Mouse (Mus musculus): ENCODE data around the gene Enox1. TPM values are rescaled to one million over a fixed set of nuclear protein-coding genes. Genes with fewer than 3 reads are reported as not detected.

Enox1 gene
- total and polyA plus RNA-seq, 3 experiments, result not detected

- TF ChIP-seq KAT2A (IDR thresholded peaks at IDR 0.05; ENCODE audit: insufficient replicate concordance, low read length), result no peak
- TF ChIP-seq SIN3A (IDR thresholded peaks at IDR 0.05; ENCODE audit: low read length), result no peak
- TF ChIP-seq RAD21 (IDR thresholded peaks at IDR 0.05; ENCODE audit: low read depth, low read length), result no peak
- no peak for TF ChIP-seq PAX5 (IDR thresholded peaks at IDR 0.05; ENCODE audit: low read length)
- TF ChIP-seq GABPA (IDR thresholded peaks at IDR 0.05; ENCODE audit: insufficient replicate concordance, low read depth, low read length), result no peak
- TF ChIP-seq JUND (conservative IDR thresholded peaks at IDR 0.05; ENCODE audit: low read depth, low read length), result no peak
- TF ChIP-seq HCFC1 (IDR thresholded peaks at IDR 0.05; ENCODE audit: low read depth, low read length), result no peak
- no peak for TF ChIP-seq MAZ (IDR thresholded peaks at IDR 0.05; ENCODE audit: low read depth, low read length)
- TF ChIP-seq NELFE (IDR thresholded peaks at IDR 0.05; ENCODE audit: low read depth, low read length), result no peak
- TF ChIP-seq MEF2A (IDR thresholded peaks at IDR 0.05; ENCODE audit: borderline replicate concordance, low read depth, low read length), result no peak
- TF ChIP-seq E2F4 (IDR thresholded peaks at IDR 0.05; ENCODE audit: insufficient replicate concordance, low read depth, low read length), result no peak
- no peak overlapping the region for H3K27ac ChIP-seq (ENCODE audit: insufficient read depth, low read depth)
- no peaks in the 10 kb centered on the region for H3K4me1 ChIP-seq (ENCODE audit: control insufficient read depth in 1 of 2, insufficient read depth in 2 of 2)
- no peak overlapping the region for H3K4me2 ChIP-seq (ENCODE audit: insufficient read depth, low read depth, poor library complexity, severe bottlenecking)
- peaks cover 55% of the 10 kb centered on the region for H3K9me3 ChIP-seq (replicated peaks; ENCODE audit: low read length)
- dilution Hi-C loops (cut with MboI; ENCODE audit: extremely low pct_ligation_motif_present, extremely low pct_unique_long_range_greater_than_20kb, low sequenced_read_pairs) (no loop called here), in situ Hi-C loops (cut with MboI; ENCODE audit: low pct_ligation_motif_present, low pct_unique_long_range_greater_than_20kb, low sequenced_read_pairs) (no loop called here)
- DNase-seq (ENCODE audit: extremely low read depth), result no peak
- H3K79me2 ChIP-seq (replicated peaks; ENCODE audit: control insufficient read depth, extremely low read depth, insufficient read depth, poor library complexity, severe bottlenecking), result no peaks in the 10 kb centered on the region
- no peaks in the 10 kb centered on the region for H3K27me3 ChIP-seq (replicated peaks)
- H3K36me3 ChIP-seq (replicated peaks in 1 of 2; ENCODE audit: control insufficient read depth in 1 of 2, insufficient read depth in 1 of 2, low read length in 1 of 2), result no peaks in the 10 kb centered on the region
- H3K9ac ChIP-seq (ENCODE audit: insufficient read depth, low read depth), result no peak overlapping the region
- no peak overlapping the region for H3K4me3 ChIP-seq (replicated peaks in 1 of 3; ENCODE audit: low read depth in 2 of 3, low read length in 2 of 3, poor library complexity in 1 of 3)
Observed at GRCm38 (mm10) chr14:77197414-77197915, 40.9 kb downstream of the Enox1 start.

- dilution Hi-C loops (cut with MboI; ENCODE audit: extremely low pct_ligation_motif_present, extremely low pct_unique_long_range_greater_than_20kb, low sequenced_read_pairs), result no loop called here
- H3K9me3 ChIP-seq (replicated peaks; ENCODE audit: low read length), result peaks cover 46% of the 10 kb centered on the region
Observed at GRCm38 (mm10) chr14:77210889-77211288, 54.3 kb downstream of the Enox1 start.

More at GRCm38 (mm10) chr14:77210889-77211288, 54.3 kb downstream of the Enox1 start:
- Histone ChIP-seq H3K27me3 (replicated peaks) (no peaks in the 10 kb centered on the region), H3K27ac (ENCODE audit: insufficient read depth, low read depth) (no peak overlapping the region), H3K4me1 (ENCODE audit: control insufficient read depth in 1 of 2, insufficient read depth in 2 of 2) (no peaks in the 10 kb centered on the region), H3K4me3 (replicated peaks in 1 of 3; ENCODE audit: low read depth in 2 of 3, low read length in 2 of 3, poor library complexity in 1 of 3) (no peak overlapping the region), H3K79me2 (replicated peaks; ENCODE audit: control insufficient read depth, extremely low read depth, insufficient read depth, poor library complexity, severe bottlenecking) (no peaks in the 10 kb centered on the region), H3K4me2 (ENCODE audit: insufficient read depth, low read depth, poor library complexity, severe bottlenecking) (no peak overlapping the region), H3K36me3 (replicated peaks in 1 of 2; ENCODE audit: control insufficient read depth in 1 of 2, insufficient read depth in 1 of 2, low read length in 1 of 2) (no peaks in the 10 kb centered on the region), H3K9ac (ENCODE audit: insufficient read depth, low read depth) (no peak overlapping the region)
- TF ChIP-seq CTCF (conservative IDR thresholded peaks at IDR 0.05 in 1 of 2, IDR thresholded peaks at IDR 0.05 in 1 of 2; ENCODE audit: low read depth in 2 of 2, low read length in 2 of 2) (no peak), BHLHE40 (IDR thresholded peaks at IDR 0.05; ENCODE audit: low read depth, low read length) (no peak), RAD21 (IDR thresholded peaks at IDR 0.05; ENCODE audit: low read depth, low read length) (no peak), MAX (IDR thresholded peaks at IDR 0.05; ENCODE audit: low read length) (no peak), MAZ (IDR thresholded peaks at IDR 0.05; ENCODE audit: low read depth, low read length) (no peak), HCFC1 (IDR thresholded peaks at IDR 0.05; ENCODE audit: low read depth, low read length) (no peak), E2F4 (IDR thresholded peaks at IDR 0.05; ENCODE audit: insufficient replicate concordance, low read depth, low read length) (no peak), PAX5 (IDR thresholded peaks at IDR 0.05; ENCODE audit: low read length) (no peak), NRF1 (IDR thresholded peaks at IDR 0.05; ENCODE audit: low read depth, low read length) (no peak)
- in situ Hi-C loops (cut with MboI; ENCODE audit: low pct_ligation_motif_present, low pct_unique_long_range_greater_than_20kb, low sequenced_read_pairs), result no loop called here
- DNase-seq (ENCODE audit: extremely low read depth), result no peak
